Comparison of ENCODE assay signal across 21 mouse cellular contexts in the genomic region with DNA sequence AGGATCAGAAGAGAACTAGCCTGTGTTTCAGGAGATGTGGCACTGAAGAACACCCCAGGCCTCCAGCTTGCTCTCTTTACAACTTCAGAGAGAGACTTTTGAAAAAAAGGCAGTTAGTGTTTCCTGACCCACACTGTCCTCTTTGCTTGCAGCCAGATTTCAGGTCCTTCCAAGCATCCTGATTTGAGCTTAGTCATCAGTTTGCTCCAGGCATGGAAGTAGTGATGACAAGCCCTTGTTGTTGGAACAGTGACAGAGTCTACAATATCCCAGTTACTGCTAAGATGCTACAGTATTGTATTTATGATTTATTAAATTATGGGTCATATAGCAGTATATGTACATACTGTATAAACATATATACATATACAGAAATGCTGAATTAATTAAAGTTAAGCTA. TPM values are rescaled to one million over a fixed set of nuclear protein-coding genes. Genes with fewer than 3 reads are reported as not detected.
"Had no signal": no experiment of that assay in that cellular context is flagged by ENCODE, and none has a peak within 500 bp of the region (broad histone marks: within the 10 kb centered on the region; RNA-seq: fewer than 3 reads in every experiment).

No protein-coding gene starts in this region.

- H3K9me3 ChIP-seq: limb, embryonic 12.5 days; lung, embryonic 15.5 days; midbrain, embryonic 12.5 days; neural tube, embryonic 13.5 days had no signal

- H3K4me2 ChIP-seq: limb, embryonic 12.5 days; lung, embryonic 15.5 days; midbrain, embryonic 12.5 days; neural tube, embryonic 13.5 days had no signal

- DNase-seq: kidney, adult 11 months; kidney, adult 9 months; kidney, postnatal 36 days; layer of hippocampus, adult 9-11 months; layer of hippocampus, postnatal 36 days; lung, postnatal 14 days; retina, postnatal 1 day; right cerebral cortex, postnatal 4 days; spleen, adult 18-20 months; thymus, adult 18-20 months; thymus, postnatal 25 days had no signal

- H3K4me1 ChIP-seq: limb, embryonic 12.5 days; lung, embryonic 15.5 days; midbrain, embryonic 12.5 days; neural tube, embryonic 13.5 days had no signal

- H3K27ac ChIP-seq: kidney, postnatal 0 days; limb, embryonic 12.5 days; lung, embryonic 15.5 days; macrophage; midbrain, embryonic 12.5 days; neural tube, embryonic 13.5 days had no signal

- H3K27me3 ChIP-seq: limb, embryonic 12.5 days; lung, embryonic 15.5 days; midbrain, embryonic 12.5 days; neural tube, embryonic 13.5 days had no signal

- H3K4me3 ChIP-seq: limb, embryonic 12.5 days; lung, embryonic 15.5 days; midbrain, embryonic 12.5 days; neural tube, embryonic 13.5 days had no signal

- H3K9ac ChIP-seq: limb, embryonic 12.5 days; lung, embryonic 15.5 days; midbrain, embryonic 12.5 days; neural tube, embryonic 13.5 days had no signal

- ATAC-seq: midbrain, embryonic 16.5 days had no signal

- H3K36me3 ChIP-seq: limb, embryonic 12.5 days; lung, embryonic 15.5 days; midbrain, embryonic 12.5 days; neural tube, embryonic 13.5 days had no signal

RNA-seq across cellular contexts. Expression of gene Crisp2, which starts 1.3 kb away (rescaled TPM):
- polyA plus RNA-seq: kidney, postnatal 0 days; limb, embryonic 12.5 days; liver, adult 2 months; lung, embryonic 15.5 days; macrophage; midbrain, embryonic 12.5 days; midbrain, embryonic 16.5 days; neural tube, embryonic 13.5 days; stomach, embryonic 14.5 days had no signal

RNA-seq across cellular contexts. Expression of gene Rhag, which starts 2.9 kb away (rescaled TPM):
- polyA plus RNA-seq: liver, adult 2 months; macrophage; urinary bladder, adult 2 months had no signal
